Mouse (Mus musculus) layer of hippocampus, adult 18-20 months (tissue): ENCODE data around the gene Baiap2l1. TPM values are rescaled to one million over a fixed set of nuclear protein-coding genes. Genes with fewer than 3 reads are reported as not detected.
"Not testable (repeated sequence)": the region's sequence is repeated elsewhere in the genome, so short reads cannot be mapped to it uniquely, and the experiment has no call there.

ENCODE experiments used
- DNase-seq, 2 experiments: peaks; one replicate each; pipeline ENCODE4 v3.0.0; 2022; ENCODE audit warnings: low spot score in 2 of 2
- long read RNA-seq: library from polyadenylated mRNA; stranded (forward); transcript quantifications from one replicate; pipeline ENCODE4 v2.0.0, GENCODE M21; 2021
- total RNA-seq, 2 experiments: library from RNA; stranded (reverse); gene quantifications; 2 replicates each; pipeline ENCODE4 v1.2.3; 2021

Gene Baiap2l1
- under 1 TPM; 0.46 to 0.87 TPM for total RNA-seq
- long read RNA-seq, partial matches to known transcripts: 1 of 5 reads
- long read RNA-seq, other reads (novel, unspliced or antisense): 1 of 5 reads

- DNase-seq: peak in 1 of 2 experiments; percentile 21
These were observed at the start of gene Baiap2l1 for GRCm38 (mm10) chr5:144357881-144358591. Baiap2l1 (minus strand) TSS chr5:144358112.

GRCm38 (mm10) chr5:144406256-144406655, 48.3 kb upstream of the Baiap2l1 start:
- DNase-seq: no peak

- DNase-seq: no peak
These were observed 42.9 kb upstream of the Baiap2l1 start for GRCm38 (mm10) chr5:144400821-144401220.

- no peak for DNase-seq
These were observed 39.7 kb upstream of the Baiap2l1 start for GRCm38 (mm10) chr5:144397566-144397965.

- no peak for DNase-seq
These were observed 36.2 kb upstream of the Baiap2l1 start for GRCm38 (mm10) chr5:144394142-144394541.

GRCm38 (mm10) chr5:144387851-144388250, 29.9 kb upstream of the Baiap2l1 start:
- DNase-seq: peak; percentile 37 to 78

GRCm38 (mm10) chr5:144383936-144384335, 26.0 kb upstream of the Baiap2l1 start:
- DNase-seq: no peak

GRCm38 (mm10) chr5:144381782-144382181, 23.9 kb upstream of the Baiap2l1 start:
- DNase-seq: no peak

- no peak for DNase-seq
These were observed 22.8 kb upstream of the Baiap2l1 start for GRCm38 (mm10) chr5:144380689-144381088.

- DNase-seq: no peak
These were observed 21.5 kb upstream of the Baiap2l1 start for GRCm38 (mm10) chr5:144379431-144379830.

- DNase-seq: peak in 1 of 2 experiments; percentile 7
These were observed 15.0 kb upstream of the Baiap2l1 start for GRCm38 (mm10) chr5:144372885-144373284.

GRCm38 (mm10) chr5:144372177-144372576, 14.3 kb upstream of the Baiap2l1 start:
- DNase-seq: no peak

- DNase-seq: no peak
These were observed 13.1 kb upstream of the Baiap2l1 start for GRCm38 (mm10) chr5:144370986-144371385.

GRCm38 (mm10) chr5:144368661-144369205, 10.8 kb upstream of the Baiap2l1 start:
- no peak for DNase-seq

GRCm38 (mm10) chr5:144366551-144366950, 8.6 kb upstream of the Baiap2l1 start:
- not testable (repeated sequence) for DNase-seq

- DNase-seq: no peak
These were observed 6.9 kb upstream of the Baiap2l1 start for GRCm38 (mm10) chr5:144364680-144365357.

- DNase-seq: no peak
These were observed 2.4 kb upstream of the Baiap2l1 start for GRCm38 (mm10) chr5:144360346-144360745.

GRCm38 (mm10) chr5:144359886-144360285, 2.0 kb upstream of the Baiap2l1 start:
- DNase-seq: no peak

GRCm38 (mm10) chr5:144358592-144358917, 643 bp upstream of the Baiap2l1 start:
- DNase-seq: no peak

- no peak for DNase-seq
These were observed 396 bp downstream of the Baiap2l1 start for GRCm38 (mm10) chr5:144357551-144357880.

GRCm38 (mm10) chr5:144356776-144357455, 996 bp downstream of the Baiap2l1 start:
- DNase-seq: no peak
